Mouse (Mus musculus) lung, embryonic 15.5 days (tissue): Measurements from ENCODE around the gene Dgkz. TPM values are rescaled to one million over a fixed set of nuclear protein-coding genes. Genes with fewer than 3 reads are reported as not detected.

Experiments
- ATAC-seq: fragments of 200-750 bp; cut with Nextera tagmentation; 2 replicates; pipeline ENCODE4 v1.8.0; 2017; ENCODE audit warnings: moderate number of reproducible peaks, borderline replicate concordance; ENCODE audit not compliant: low FRiP score, low TSS enrichment; ENCODE audit errors: extremely low read depth
- H3K27ac ChIP-seq: fragments of 300-500 bp; sonication (generic); 2 replicates; pipeline ENCODE4 v1.5.1; 2015; ENCODE audit warnings: moderate library complexity, mild to moderate bottlenecking, inconsistent platforms
- H3K27me3 ChIP-seq: fragments of 300-500 bp; sonication (generic); 2 replicates; pipeline ENCODE4 v1.6.1; 2015; ENCODE audit warnings: inconsistent platforms
- H3K36me3 ChIP-seq: fragments of 300-500 bp; sonication (generic); 2 replicates; pipeline ENCODE4 v1.6.1; 2015; ENCODE audit warnings: inconsistent platforms
- H3K4me1 ChIP-seq: fragments of 300-500 bp; sonication (generic); 2 replicates; pipeline ENCODE4 v1.6.1; 2015; ENCODE audit warnings: inconsistent platforms
- H3K4me2 ChIP-seq: fragments of 300-500 bp; sonication (generic); 2 replicates; pipeline ENCODE4 v1.6.1; 2015; ENCODE audit warnings: inconsistent platforms, mild to moderate bottlenecking, moderate library complexity
- H3K4me3 ChIP-seq: fragments of 300-500 bp; sonication (generic); 2 replicates; pipeline ENCODE4 v1.5.1; 2015; ENCODE audit warnings: mild to moderate bottlenecking, inconsistent platforms
- H3K9ac ChIP-seq: fragments of 300-500 bp; sonication (generic); 2 replicates; pipeline ENCODE4 v1.6.1; 2015; ENCODE audit warnings: inconsistent platforms
- H3K9me3 ChIP-seq: fragments of 300-500 bp; sonication (generic); 2 replicates; pipeline ENCODE4 v1.6.1; 2016; ENCODE audit warnings: inconsistent platforms
- WGBS: fragments of 180-500 bp; shearing (Covaris S2); methylation state at CpG from one replicate; pipeline ENCODE4 v1.1.7; 2015; 5-methylcytosine and 5-hydroxymethylcytosine counted together
- polyA plus RNA-seq: library from polyadenylated mRNA; unstranded; fragments of >200 nt; fragmentation: Nextera tagmentation; extraction: Ambion mirVana; gene quantifications from 2 replicates; pipeline ENCODE4 v1.2.1, GENCODE M21; 2015

Gene Dgkz
- polyA plus RNA-seq, 1 experiment from 2014 or later, result 54.0 TPM

DNA sequence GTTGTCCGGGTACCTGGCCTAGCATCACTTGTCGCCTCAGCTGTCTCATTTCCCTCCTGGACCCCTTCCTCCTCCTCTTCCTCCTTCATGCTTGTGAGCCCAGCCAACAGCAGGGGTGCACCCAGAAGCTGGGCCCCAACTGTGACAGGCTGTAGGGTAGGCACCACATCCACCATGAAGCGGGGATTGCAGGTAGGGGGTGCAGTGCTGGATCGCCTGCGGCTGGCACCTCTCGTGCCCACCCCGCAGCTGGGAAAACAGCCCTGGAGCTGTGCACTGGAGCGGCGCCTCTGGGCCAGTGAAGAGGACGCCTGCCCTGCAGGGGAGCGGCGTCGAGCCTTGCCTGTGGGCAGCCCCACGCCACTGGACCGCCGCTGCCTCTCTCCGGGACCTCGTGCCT is 30.2 kb downstream of the Dgkz start, which contains the start of gene Gm9821:
Gene Gm9821, plus strand, starts transcription at position 221 of the 400 bp plus-strand sequence.
- ATAC-seq, result no peak
- H3K9ac ChIP-seq, result 0 out of 2 replicates have a peak within 1 kb of the TSS, but pooled peaks have one; percentile 10

DNA sequence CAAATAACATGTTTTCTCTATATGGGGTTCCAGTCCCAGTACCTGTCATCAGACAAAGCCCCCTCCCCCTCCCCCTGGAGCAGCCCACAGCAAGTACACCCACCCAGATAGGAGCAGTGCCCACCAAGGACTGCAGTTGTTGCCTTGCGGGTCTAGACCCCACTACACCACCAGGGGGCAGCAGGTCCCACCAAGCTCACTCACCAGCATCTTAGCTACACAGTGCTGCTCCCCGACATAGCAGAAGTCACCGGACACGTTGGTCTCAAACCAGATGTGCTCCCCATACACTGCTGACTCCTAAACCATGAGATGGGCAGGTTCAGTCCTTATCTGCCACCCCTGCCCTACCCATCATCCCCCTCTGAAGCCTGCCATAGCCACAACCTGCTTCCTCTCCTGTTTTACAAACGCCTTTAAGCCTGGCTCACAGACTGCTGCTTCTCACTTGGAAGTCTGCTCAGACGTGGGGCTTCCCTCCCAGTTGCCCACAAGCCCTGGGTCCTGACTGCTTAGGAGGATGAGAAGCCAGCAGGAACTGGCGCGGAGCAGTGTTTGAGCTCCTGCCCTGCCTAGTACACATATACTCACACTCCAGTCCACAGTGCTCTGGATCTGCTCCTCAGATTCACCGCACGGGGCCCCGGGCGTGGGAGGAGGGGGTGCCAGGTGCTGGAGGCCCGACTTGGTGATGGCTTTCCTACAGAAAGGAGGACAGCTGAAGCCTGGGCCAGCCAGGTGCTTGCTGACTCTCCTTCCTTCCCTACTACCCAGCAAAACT is 31.3 kb downstream of the Dgkz start:
- Histone ChIP-seq H3K9me3 (no peaks in the 10 kb centered on the region), H3K4me2 (no peak overlapping the region), H3K9ac (0 out of 2 replicates have a peak overlapping the region, but pooled peaks have one; percentile 10), H3K4me1 (peaks cover 34% of the 10 kb centered on the region), H3K27ac (no peak overlapping the region), H3K27me3 (no peaks in the 10 kb centered on the region), H3K4me3 (no peak overlapping the region), H3K36me3 (peaks cover 22% of the 10 kb centered on the region)
- WGBS, result 40% methylated on average over 13 of the region's 13 CpGs
- peak; percentile 21; the same call in 1 of the 2 replicates for ATAC-seq

More for the DNA sequence above, 30.2 kb downstream of the Dgkz start, which contains the start of gene Gm9821:
- Histone ChIP-seq H3K9me3 (no peaks in the 10 kb centered on the region), H3K27me3 (no peaks in the 10 kb centered on the region), H3K4me1 (peaks cover 46% of the 10 kb centered on the region), H3K27ac (no peak within 1 kb of the TSS), H3K36me3 (peaks cover 11% of the 10 kb centered on the region), H3K4me2 (no peak within 1 kb of the TSS), H3K4me3 (no peak within 1 kb of the TSS)
- WGBS, result 91% methylated on average over 18 of the region's 18 CpGs

DNA sequence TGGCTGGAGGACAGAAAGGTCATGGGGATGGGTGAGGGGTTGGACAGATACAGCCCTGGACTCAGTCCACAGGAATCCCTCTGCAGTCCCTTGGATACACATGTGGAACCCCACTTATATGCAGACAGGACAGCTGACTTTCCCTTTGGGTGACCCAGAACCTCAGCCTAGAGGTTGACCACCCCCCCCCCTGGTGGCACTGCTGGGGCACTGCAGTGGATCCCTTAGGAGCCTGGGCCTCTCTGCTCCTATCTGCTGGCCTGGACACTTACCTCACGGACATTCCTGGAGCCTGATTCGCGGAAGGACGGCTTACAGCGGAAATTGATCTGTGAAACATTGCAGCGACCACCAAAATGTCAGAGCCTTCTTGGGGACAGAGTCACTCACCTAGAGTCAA is 33.3 kb downstream of the Dgkz start:
- Histone ChIP-seq H3K9me3 (no peaks in the 10 kb centered on the region), H3K4me1 (peaks cover 14% of the 10 kb centered on the region), H3K27ac (no peak overlapping the region), H3K27me3 (no peaks in the 10 kb centered on the region), H3K9ac (no peak overlapping the region), H3K4me2 (no peak overlapping the region), H3K36me3 (peaks cover 42% of the 10 kb centered on the region), H3K4me3 (no peak overlapping the region)
- 63% methylated on average over 6 of the region's 6 CpGs for WGBS
- ATAC-seq, result no peak

DNA sequence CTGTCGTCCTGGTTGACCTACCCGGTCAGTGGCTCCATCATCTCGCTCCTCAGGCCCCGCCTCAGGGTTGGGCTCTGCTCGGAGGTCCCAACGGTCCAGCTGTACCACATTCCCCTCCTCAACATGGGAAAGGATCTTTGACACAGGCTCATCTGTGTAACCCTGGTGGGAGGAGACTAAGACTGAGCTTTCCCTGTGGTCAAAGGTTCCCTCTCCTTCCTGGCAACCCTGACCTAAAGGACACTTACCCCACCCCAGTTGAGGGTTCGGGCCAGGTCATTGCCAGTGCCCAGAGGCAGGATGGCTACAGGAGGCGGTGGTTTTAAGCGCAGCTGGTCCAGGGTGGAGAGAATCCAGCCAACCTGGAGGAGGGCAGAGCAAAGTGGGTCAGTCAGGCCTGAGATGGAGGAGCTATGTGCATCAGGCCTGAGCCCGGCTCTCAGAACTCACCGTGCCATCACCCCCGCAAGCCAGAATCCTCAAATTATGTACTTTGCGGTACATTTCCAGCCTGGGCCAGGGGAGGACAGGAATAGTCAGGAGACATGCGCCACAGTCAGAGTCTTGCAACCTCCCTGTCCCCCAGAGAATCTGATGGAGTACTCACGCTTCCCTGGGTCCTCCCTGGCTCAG is 36.2 kb downstream of the Dgkz start:
- Histone ChIP-seq H3K9ac (no peak overlapping the region), H3K4me1 (peaks cover 3% of the 10 kb centered on the region), H3K9me3 (no peaks in the 10 kb centered on the region), H3K27me3 (no peaks in the 10 kb centered on the region), H3K4me2 (no peak overlapping the region), H3K27ac (no peak overlapping the region), H3K36me3 (peaks cover 69% of the 10 kb centered on the region), H3K4me3 (no peak overlapping the region)
- 81% methylated on average over 15 of the region's 15 CpGs for WGBS
- ATAC-seq, result no peak

DNA sequence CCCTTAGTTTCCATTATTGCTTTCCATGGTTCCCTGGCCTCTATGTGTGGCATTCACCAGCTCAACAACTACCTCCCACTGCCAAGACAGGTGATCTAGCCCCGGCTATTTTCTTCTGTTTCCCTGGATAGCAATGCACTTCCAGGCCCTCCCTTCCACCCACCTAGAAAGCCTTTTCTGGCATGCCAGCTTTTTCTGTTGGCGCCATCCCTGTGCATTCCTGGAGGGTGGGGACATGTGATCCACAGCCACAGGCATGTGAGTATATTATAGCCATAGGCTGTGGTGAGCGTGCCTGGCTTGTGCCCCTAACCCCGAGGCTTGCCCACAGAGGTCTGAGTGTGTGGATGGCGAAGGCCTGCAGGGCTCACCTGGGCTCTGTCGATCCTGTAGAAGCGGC is 39.5 kb downstream of the Dgkz start:
- no peak overlapping the region for H3K9ac ChIP-seq
- peaks cover 20% of the 10 kb centered on the region for H3K4me1 ChIP-seq
- no peaks in the 10 kb centered on the region for H3K27me3 ChIP-seq
- no peak for ATAC-seq
- H3K4me2 ChIP-seq, result no peak overlapping the region
- no peaks in the 10 kb centered on the region for H3K9me3 ChIP-seq
- H3K4me3 ChIP-seq, result no peak overlapping the region
- H3K27ac ChIP-seq, result no peak overlapping the region
- peaks cover 64% of the 10 kb centered on the region for H3K36me3 ChIP-seq
- WGBS, result 93% methylated on average over 7 of the region's 7 CpGs

DNA sequence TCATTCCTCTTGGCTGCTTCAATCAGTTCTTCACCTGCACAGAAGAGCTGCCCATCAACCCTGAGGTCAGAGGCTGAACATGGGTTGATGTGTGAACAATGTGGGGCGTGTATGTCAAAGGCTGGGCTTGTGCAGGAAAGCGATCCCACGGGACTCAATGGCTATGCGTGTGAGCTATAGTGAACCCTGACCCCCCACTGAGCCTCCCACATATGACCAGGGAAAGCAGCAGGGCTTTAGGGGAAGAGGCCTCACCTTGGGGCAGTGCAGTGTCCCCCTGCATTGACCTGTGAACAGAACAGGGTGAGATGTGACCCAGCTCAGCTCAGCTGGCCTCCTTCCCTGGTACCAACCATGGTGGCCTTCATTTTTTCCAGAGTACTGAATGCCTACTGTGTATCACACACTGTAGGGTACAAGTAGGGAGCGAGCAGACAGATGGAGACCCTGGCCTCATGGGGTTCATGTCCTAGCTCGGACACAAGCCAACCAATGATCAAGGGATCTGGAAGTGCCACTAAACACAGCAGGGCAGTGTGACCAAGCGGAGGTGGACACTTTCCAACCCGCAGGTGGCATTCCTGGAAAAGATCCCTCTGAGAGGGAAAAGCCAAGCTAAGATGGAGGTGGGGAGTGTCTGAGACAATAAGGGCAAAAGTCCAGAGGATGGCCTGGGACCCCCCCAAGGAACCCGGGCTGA is 40.7 kb downstream of the Dgkz start:
- H3K36me3 ChIP-seq, result peaks cover 56% of the 10 kb centered on the region
- H3K4me3 ChIP-seq, result no peak overlapping the region
- no peak overlapping the region for H3K27ac ChIP-seq
- no peak overlapping the region for H3K9ac ChIP-seq
- 84% methylated on average over 9 of the region's 9 CpGs for WGBS
- no peaks in the 10 kb centered on the region for H3K27me3 ChIP-seq
- H3K4me2 ChIP-seq, result no peak overlapping the region
- no peaks in the 10 kb centered on the region for H3K9me3 ChIP-seq
- peaks cover 28% of the 10 kb centered on the region for H3K4me1 ChIP-seq
- no peak for ATAC-seq

DNA sequence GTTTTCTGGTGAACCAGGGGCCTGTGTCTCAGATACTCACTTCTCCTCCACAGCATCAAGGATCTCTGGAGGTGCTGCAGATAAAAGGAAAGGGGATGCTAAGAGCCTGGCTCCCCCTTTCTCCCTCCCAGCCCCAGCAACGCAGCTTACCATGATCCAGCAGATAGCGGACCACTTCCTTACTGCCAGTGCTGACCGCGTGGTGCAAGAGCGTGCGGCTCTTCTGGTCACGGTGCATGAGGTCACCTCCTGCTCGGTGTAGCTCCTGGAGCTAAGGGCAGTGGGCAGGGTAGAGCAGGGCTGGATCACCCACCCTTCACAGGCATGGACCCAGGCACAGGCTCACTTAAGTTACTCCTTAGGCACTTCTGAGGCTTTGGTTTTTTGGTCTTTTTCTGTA is 41.6 kb downstream of the Dgkz start:
- H3K27me3 ChIP-seq, result no peaks in the 10 kb centered on the region
- H3K27ac ChIP-seq, result no peak overlapping the region
- no peak overlapping the region for H3K4me2 ChIP-seq
- H3K9me3 ChIP-seq, result no peaks in the 10 kb centered on the region
- peaks cover 49% of the 10 kb centered on the region for H3K36me3 ChIP-seq
- H3K4me1 ChIP-seq, result peaks cover 34% of the 10 kb centered on the region
- ATAC-seq, result no peak
- WGBS, result 43% methylated on average over 8 of the region's 8 CpGs
- H3K4me3 ChIP-seq, result no peak overlapping the region
- H3K9ac ChIP-seq, result no peak overlapping the region

DNA sequence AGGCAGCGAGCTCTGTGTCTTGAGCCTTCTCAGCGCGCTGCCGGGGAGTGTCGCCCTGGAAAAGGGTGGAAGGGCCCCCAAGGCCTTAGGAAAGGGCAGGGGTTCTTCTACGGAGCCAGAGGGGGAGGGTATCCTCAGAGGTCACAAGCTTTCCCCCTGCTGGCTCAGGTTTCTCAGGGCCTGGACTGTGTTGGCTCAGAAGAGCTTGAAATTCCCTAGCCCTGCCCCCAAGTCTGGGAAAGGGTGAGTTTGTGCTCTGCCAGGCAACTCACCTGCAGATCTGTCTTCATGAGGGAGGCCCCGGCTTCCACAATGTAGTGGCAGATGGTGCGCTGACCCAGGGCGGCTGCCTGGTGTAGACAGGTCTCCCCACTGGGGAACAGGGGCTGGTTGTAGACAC is 42.2 kb downstream of the Dgkz start:
- ATAC-seq, result no peak
- WGBS, result 37% methylated on average over 9 of the region's 9 CpGs
- peaks cover 46% of the 10 kb centered on the region for H3K36me3 ChIP-seq
- no peak overlapping the region for H3K4me3 ChIP-seq
- no peak overlapping the region for H3K4me2 ChIP-seq
- peaks cover 35% of the 10 kb centered on the region for H3K4me1 ChIP-seq
- no peaks in the 10 kb centered on the region for H3K9me3 ChIP-seq
- no peaks in the 10 kb centered on the region for H3K27me3 ChIP-seq
- no peak overlapping the region for H3K9ac ChIP-seq
- H3K27ac ChIP-seq, result peak overlapping the region; percentile 29; the same call in 1 of the 2 replicates

DNA sequence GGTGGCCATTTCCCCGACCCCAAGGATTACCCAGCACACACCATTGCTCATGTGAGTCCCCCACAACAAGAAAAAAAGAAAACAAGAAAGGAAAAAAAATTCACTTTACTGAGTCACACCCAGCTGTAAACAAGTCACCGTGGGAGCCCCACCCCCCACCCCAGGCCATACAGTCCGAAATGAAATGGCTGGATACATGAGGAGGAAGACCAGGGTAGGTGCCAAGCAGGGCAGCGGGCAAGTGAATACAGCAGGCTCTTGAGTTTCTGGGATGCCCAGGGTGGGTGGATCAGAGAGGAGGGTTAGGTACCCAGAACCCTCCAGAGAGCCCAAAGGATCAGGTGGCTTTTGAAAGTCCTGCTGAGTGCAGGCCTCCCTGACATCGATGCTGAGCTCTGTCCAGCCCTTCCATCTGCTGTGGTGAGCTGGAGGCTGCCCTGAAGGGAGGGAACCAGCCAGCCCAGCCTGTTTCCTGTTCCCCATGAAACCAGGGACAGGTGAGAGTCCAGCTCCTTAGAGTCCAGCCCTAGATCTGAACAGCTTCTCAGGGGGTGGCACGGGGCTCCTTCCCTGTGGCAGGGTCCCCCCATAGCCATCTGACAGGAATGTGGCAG is 42.8 kb downstream of the Dgkz start:
- Histone ChIP-seq H3K9me3 (no peaks in the 10 kb centered on the region), H3K4me2 (peak overlapping the region; percentile 76; the same call in 1 of the 2 replicates), H3K9ac (no peak overlapping the region), H3K36me3 (peaks cover 40% of the 10 kb centered on the region), H3K27ac (peak overlapping the region; percentile 94; the same call in 1 of the 2 replicates), H3K27me3 (no peaks in the 10 kb centered on the region), H3K4me3 (no peak overlapping the region), H3K4me1 (peaks cover 40% of the 10 kb centered on the region)
- 24% methylated on average over 6 of the region's 6 CpGs for WGBS
- ATAC-seq, result no peak

DNA sequence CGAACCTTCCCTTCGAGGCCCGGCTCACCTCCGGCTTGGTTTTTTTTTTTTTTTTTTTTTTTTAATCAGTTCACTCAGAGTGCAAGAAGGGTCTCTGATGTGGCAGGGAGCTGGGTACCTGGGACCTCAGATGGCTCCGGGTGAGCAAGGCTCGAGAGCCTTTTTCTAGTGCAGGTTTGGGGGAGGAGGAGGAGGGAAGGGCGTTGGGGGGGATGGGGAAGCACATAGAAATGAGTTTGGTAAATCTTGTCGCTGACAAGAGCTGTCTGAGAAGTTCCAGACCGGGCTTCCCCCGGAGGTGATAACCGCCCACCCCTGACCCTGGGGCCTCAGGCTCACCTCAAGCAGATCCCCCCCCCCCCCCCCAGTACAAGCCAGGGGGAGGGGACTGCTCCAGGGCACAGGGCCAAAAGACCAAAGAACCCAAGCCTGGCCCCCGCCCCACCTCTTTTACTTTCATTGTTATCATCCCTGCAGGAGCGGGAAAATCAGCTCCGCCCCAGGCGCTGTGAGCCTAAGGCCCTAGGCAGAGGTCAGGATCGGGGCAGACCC is 43.4 kb downstream of the Dgkz start, which contains the start of gene Mdk:
Gene Mdk, minus strand, starts transcription at position 138 of the 552 bp plus-strand sequence.
- H3K36me3 ChIP-seq, result peaks cover 33% of the 10 kb centered on the region; the same call in 1 of the 2 replicates
- ATAC-seq, result no peak
- H3K4me1 ChIP-seq, result peaks cover 44% of the 10 kb centered on the region
- H3K9ac ChIP-seq, result peak within 1 kb of the TSS; percentile 83
- H3K27ac ChIP-seq, result peak within 1 kb of the TSS; percentile 94
- H3K4me3 ChIP-seq, result peak within 1 kb of the TSS; percentile 71
- no peaks in the 10 kb centered on the region for H3K9me3 ChIP-seq
- 7% methylated on average over 14 of the region's 16 CpGs for WGBS
- H3K4me2 ChIP-seq, result peak within 1 kb of the TSS; percentile 76
- H3K27me3 ChIP-seq, result no peaks in the 10 kb centered on the region
